Mouse (Mus musculus) lung, embryonic 16.5 days (tissue): ENCODE data around the gene Rbm47. TPM values are rescaled to one million over a fixed set of nuclear protein-coding genes. Genes with fewer than 3 reads are reported as not detected.

ENCODE experiments used
- ATAC-seq: fragments of 200-750 bp; cut with Nextera tagmentation; 2 replicates; pipeline ENCODE4 v1.8.0; 2017; ENCODE audit warnings: low read depth, mild to moderate bottlenecking, moderate library complexity
- H3K27ac ChIP-seq: fragments of 300-500 bp; sonication (generic); 2 replicates; pipeline ENCODE4 v1.5.1; 2014; ENCODE audit warnings: mild to moderate bottlenecking, control low read depth, low read length
- H3K27me3 ChIP-seq: fragments of 300-500 bp; sonication (generic); 2 replicates; pipeline ENCODE4 v1.6.1; 2014; ENCODE audit warnings: low read depth, low read length, mixed read lengths; ENCODE audit not compliant: control insufficient read depth, insufficient read depth
- H3K36me3 ChIP-seq: fragments of 300-500 bp; sonication (generic); 2 replicates; pipeline ENCODE4 v1.6.1; 2014; ENCODE audit warnings: low read length; ENCODE audit not compliant: control insufficient read depth, insufficient read depth
- H3K4me1 ChIP-seq: fragments of 300-500 bp; sonication (generic); replicated peaks from 2 replicates; pipeline ENCODE4 v1.6.1; 2014; ENCODE audit warnings: low read length, mixed read lengths; ENCODE audit not compliant: control insufficient read depth, insufficient read depth
- H3K4me2 ChIP-seq: fragments of 300-500 bp; sonication (generic); 2 replicates; pipeline ENCODE4 v1.6.1; 2014; ENCODE audit warnings: low read depth, low read length, control low read depth
- H3K4me3 ChIP-seq: fragments of 300-500 bp; sonication (generic); 2 replicates; pipeline ENCODE4 v1.5.1; 2014; ENCODE audit warnings: mild to moderate bottlenecking, low read length, control low read depth
- H3K9ac ChIP-seq: fragments of 300-500 bp; sonication (generic); 2 replicates; pipeline ENCODE4 v1.6.1; 2014; ENCODE audit warnings: low read length, control low read depth
- H3K9me3 ChIP-seq: fragments of 300-500 bp; sonication (generic); 2 replicates; pipeline ENCODE4 v1.6.1; 2016; ENCODE audit warnings: low read length; ENCODE audit not compliant: control insufficient read depth
- WGBS: fragments of 180-500 bp; shearing (Covaris S2); extraction: QIAGEN DNeasy Blood & Tissue Kit; methylation state at CpG from one replicate; pipeline ENCODE4 v1.1.7; 2014; 5-methylcytosine and 5-hydroxymethylcytosine counted together
- polyA plus RNA-seq: library from polyadenylated mRNA; unstranded; fragments of >200 nt; fragmentation: Nextera tagmentation; extraction: Ambion mirVana; gene quantifications from 2 replicates; pipeline ENCODE4 v1.2.1, GENCODE M21; 2015

Rbm47 gene
- polyA plus RNA-seq, 1 experiment from 2014 or later: 39.2 TPM

DNA sequence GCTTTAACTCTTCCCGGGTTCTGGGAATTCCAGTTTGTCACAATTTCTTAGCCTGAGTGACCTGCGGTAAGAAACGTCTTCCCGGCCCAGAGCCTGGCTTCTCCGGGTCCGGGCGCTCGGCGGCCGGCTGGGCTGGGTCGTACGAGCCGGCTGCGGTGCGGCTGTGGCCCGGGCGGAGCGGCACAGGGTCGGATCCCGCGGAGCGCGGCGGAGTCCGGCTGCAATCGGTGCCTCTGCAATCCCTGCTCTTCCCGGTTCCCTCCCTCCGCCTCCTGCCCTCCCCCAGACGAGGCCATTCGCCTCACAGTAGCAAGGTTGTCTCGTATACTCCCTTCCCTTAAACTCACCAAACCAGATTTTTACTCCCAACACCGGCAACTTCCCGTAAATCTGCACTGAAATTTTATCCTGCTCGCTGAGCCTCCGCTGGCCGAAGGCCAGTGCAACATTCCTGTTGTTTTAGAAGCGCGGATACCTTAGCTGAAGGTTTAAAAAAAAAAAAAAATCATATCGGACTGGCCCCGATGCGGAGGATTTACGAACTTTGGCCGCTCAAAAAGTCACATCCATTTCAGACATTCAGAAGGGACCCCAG, 22.1 kb downstream of the Rbm47 start:
- Histone ChIP-seq H3K4me2 (peak overlapping the region; percentile 81), H3K27me3 (peaks cover 5% of the 10 kb centered on the region), H3K36me3 (no peaks in the 10 kb centered on the region), H3K4me1 (0 out of 2 replicates have a peak, but pooled peaks cover 5% of the 10 kb centered on the region), H3K9ac (peak overlapping the region; percentile 72), H3K4me3 (peak overlapping the region; percentile 67), H3K9me3 (no peaks in the 10 kb centered on the region), H3K27ac (peak overlapping the region; percentile 98)
- ATAC-seq: peak; percentile 89
- under 1% methylated on average over 43 of the region's 43 CpGs for WGBS

GRCm38 (mm10) chr5:66150106-66150705, 22.7 kb downstream of the Rbm47 start:
- peak; percentile 10; the same call in 1 of the 2 replicates for ATAC-seq
- WGBS: 2% methylated on average over 18 of the region's 18 CpGs

DNA sequence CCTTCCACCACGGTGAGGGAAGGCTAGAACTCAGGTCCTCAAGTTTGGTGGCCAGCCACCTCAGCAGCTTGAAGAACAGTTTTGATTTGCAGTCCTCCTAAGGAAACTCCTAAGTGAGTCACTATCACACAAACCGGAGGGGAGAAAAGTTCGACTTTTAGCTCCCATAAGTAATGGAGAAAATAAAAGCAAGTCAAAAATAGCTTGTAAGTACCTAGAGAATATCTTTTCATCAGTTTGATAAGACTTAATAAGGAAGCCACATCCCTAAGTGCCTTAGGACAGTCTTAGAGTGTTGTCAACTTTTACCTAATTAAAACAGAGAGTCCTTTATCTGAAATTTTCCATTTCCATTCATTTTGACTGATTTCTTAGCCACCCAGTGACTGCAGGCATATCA, 23.3 kb downstream of the Rbm47 start:
- Histone ChIP-seq H3K4me3 (peak overlapping the region; percentile 67), H3K27ac (peak overlapping the region; percentile 61), H3K9ac (peak overlapping the region; percentile 72), H3K4me2 (peak overlapping the region; percentile 81), H3K4me1 (0 out of 2 replicates have a peak, but pooled peaks cover 5% of the 10 kb centered on the region), H3K27me3 (peaks cover 5% of the 10 kb centered on the region), H3K9me3 (no peaks in the 10 kb centered on the region), H3K36me3 (no peaks in the 10 kb centered on the region)
- WGBS: 28% methylated on average over 3 of the region's 3 CpGs
- ATAC-seq: no peak

More at GRCm38 (mm10) chr5:66150106-66150705, 22.7 kb downstream of the Rbm47 start:
- Histone ChIP-seq H3K36me3 (no peaks in the 10 kb centered on the region), H3K4me2 (peak overlapping the region; percentile 81), H3K27me3 (peaks cover 5% of the 10 kb centered on the region), H3K9me3 (no peaks in the 10 kb centered on the region), H3K4me1 (0 out of 2 replicates have a peak, but pooled peaks cover 5% of the 10 kb centered on the region), H3K4me3 (peak overlapping the region; percentile 67), H3K27ac (peak overlapping the region; percentile 98), H3K9ac (peak overlapping the region; percentile 72)

GRCm38 (mm10) chr5:66149111-66149510, 23.8 kb downstream of the Rbm47 start:
- peaks cover 5% of the 10 kb centered on the region for H3K27me3 ChIP-seq
- H3K9me3 ChIP-seq: no peaks in the 10 kb centered on the region
- no peaks in the 10 kb centered on the region for H3K36me3 ChIP-seq
- ATAC-seq: no peak
- H3K9ac ChIP-seq: 0 out of 2 replicates have a peak overlapping the region, but pooled peaks have one; percentile 44
- H3K27ac ChIP-seq: no peak overlapping the region
- H3K4me1 ChIP-seq: 0 out of 2 replicates have a peak, but pooled peaks cover 5% of the 10 kb centered on the region
- peak overlapping the region; percentile 67 for H3K4me3 ChIP-seq
- peak overlapping the region; percentile 81 for H3K4me2 ChIP-seq
- WGBS: 62% methylated on average over 2 of the region's 2 CpGs

DNA sequence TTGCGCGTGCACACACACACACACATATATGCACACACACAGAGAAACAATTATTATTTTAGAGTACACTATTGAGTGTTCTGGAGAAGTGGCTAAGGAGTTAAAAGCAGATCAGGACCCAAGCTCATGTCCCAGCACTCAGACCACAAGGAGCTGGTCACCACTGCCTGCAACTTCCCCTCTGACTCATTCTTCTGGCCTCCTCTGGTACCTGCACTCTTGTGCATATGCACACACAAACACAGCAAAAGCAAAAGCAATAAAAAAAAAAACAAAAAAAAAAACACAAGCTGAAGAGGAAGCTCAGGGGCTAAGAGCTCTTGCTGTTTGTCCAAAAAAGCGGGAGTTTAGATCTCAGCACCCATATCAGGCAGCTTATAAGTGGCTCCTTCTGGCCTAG, 25.6 kb downstream of the Rbm47 start:
- H3K27ac ChIP-seq: no peak overlapping the region
- peaks cover 5% of the 10 kb centered on the region for H3K27me3 ChIP-seq
- 92% methylated on average over 3 of the region's 3 CpGs for WGBS
- ATAC-seq: no peak
- 0 out of 2 replicates have a peak, but pooled peaks cover 5% of the 10 kb centered on the region for H3K4me1 ChIP-seq
- H3K9me3 ChIP-seq: no peaks in the 10 kb centered on the region
- H3K4me2 ChIP-seq: no peak overlapping the region
- H3K36me3 ChIP-seq: no peaks in the 10 kb centered on the region
- no peak overlapping the region for H3K4me3 ChIP-seq
- H3K9ac ChIP-seq: no peak overlapping the region

GRCm38 (mm10) chr5:66145583-66145982, 27.3 kb downstream of the Rbm47 start:
- no peaks in the 10 kb centered on the region for H3K27me3 ChIP-seq
- no peak overlapping the region for H3K9ac ChIP-seq
- H3K9me3 ChIP-seq: no peaks in the 10 kb centered on the region
- no peak overlapping the region for H3K4me3 ChIP-seq
- H3K36me3 ChIP-seq: no peaks in the 10 kb centered on the region
- no peak for ATAC-seq
- H3K4me2 ChIP-seq: no peak overlapping the region
- H3K27ac ChIP-seq: no peak overlapping the region
- 80% methylated on average over 5 of the region's 5 CpGs for WGBS
- no peaks in the 10 kb centered on the region for H3K4me1 ChIP-seq

DNA sequence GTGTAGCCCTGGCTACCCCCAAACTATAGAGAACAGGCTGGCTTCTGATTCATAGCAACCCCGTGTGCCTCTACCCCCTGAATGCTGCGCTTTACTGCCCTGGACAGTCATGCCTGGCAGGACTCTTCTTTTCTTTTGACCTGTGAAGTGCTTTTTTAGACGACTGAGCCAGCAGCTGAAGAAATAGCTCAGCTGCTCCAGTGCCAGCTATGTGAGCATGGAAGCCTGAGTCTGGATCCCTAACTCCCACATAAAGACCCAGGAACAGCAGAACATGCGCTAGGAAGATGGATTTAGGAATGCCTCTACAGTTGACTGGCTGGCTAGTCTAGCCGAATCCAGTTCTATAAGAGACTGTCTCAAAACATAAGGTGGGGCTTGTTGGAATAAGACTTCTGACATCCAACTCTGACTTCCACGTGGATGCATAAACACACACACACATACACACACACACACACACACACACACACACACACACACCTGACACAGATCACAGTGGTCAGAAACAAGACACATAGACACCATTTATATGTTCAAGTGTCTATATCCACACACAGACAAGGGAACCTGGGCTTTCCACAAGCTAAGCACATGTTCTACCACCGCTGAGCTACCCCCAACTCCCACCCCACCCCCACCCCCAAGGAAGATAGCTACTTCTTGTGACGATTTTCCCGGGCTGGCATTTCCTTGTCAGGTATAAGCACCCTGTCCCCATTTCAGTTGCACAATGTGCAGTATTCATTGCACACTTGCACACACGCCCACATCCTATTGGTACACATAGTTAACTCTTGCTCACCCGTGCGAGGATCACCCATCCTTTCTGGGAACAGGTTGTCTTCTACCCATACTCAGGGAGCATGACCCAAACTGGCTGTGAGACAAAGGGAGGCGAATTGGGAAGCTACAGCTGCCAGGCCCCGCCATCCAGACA, 29.6 kb downstream of the Rbm47 start:
- H3K9me3 ChIP-seq: no peaks in the 10 kb centered on the region
- no peak overlapping the region for H3K4me3 ChIP-seq
- no peaks in the 10 kb centered on the region for H3K36me3 ChIP-seq
- 72% methylated on average over 14 of the region's 14 CpGs for WGBS
- no peak overlapping the region for H3K27ac ChIP-seq
- no peak overlapping the region for H3K9ac ChIP-seq
- no peak overlapping the region for H3K4me2 ChIP-seq
- no peaks in the 10 kb centered on the region for H3K27me3 ChIP-seq
- no peak for ATAC-seq
- no peaks in the 10 kb centered on the region for H3K4me1 ChIP-seq

- Histone ChIP-seq H3K4me2 (no peak overlapping the region), H3K4me1 (no peaks in the 10 kb centered on the region), H3K9me3 (no peaks in the 10 kb centered on the region), H3K4me3 (no peak overlapping the region), H3K27ac (no peak overlapping the region), H3K27me3 (no peaks in the 10 kb centered on the region), H3K36me3 (peaks cover 2% of the 10 kb centered on the region; the same call in 1 of the 2 replicates), H3K9ac (no peak overlapping the region)
- no peak for ATAC-seq
- 86% methylated on average over 4 of the region's 4 CpGs for WGBS
Measured at GRCm38 (mm10) chr5:66141474-66141873, 31.4 kb downstream of the Rbm47 start.
